Mouse (Mus musculus) ES-E14 (cell line): ENCODE data around the gene AB124611. TPM values are rescaled to one million over a fixed set of nuclear protein-coding genes. Genes with fewer than 3 reads are reported as not detected.

Experiments used
- DNase-seq: peaks from one replicate; pipeline ENCODE4 v3.0.0-alpha.2; 2013; ENCODE audit warnings: low read depth, low spot score
- H3K27ac ChIP-seq: 2 replicates; pipeline ENCODE4 v1.5.1; 2012; ENCODE audit warnings: low read depth, mild to moderate bottlenecking, low read length, moderate library complexity, mixed read lengths; ENCODE audit not compliant: poor library complexity, insufficient read depth, severe bottlenecking
- H3K36me3 ChIP-seq: 2 replicates; pipeline ENCODE4 v1.6.1; 2012; ENCODE audit warnings: mild to moderate bottlenecking, low read length, moderate library complexity, mixed read lengths; ENCODE audit not compliant: control insufficient read depth, poor library complexity, insufficient read depth, severe bottlenecking
- H3K4me1 ChIP-seq, 2 experiments: fragments of 150-350 bp in 1 of 2; sonication (generic) in 1 of 2; 2 replicates each; pipeline ENCODE4 v1.6.1; 2012; ENCODE audit warnings: low read length in 2 of 2, mild to moderate bottlenecking in 1 of 2, mixed read lengths in 1 of 2; ENCODE audit not compliant: control insufficient read depth in 2 of 2, insufficient read depth in 2 of 2, poor library complexity in 1 of 2
- H3K4me3 ChIP-seq, 2 experiments: fragments of 150-350 bp in 1 of 2; sonication (generic) in 1 of 2; 2 replicates each; pipeline ENCODE4 v1.5.1; 2012; ENCODE audit warnings: low read length in 2 of 2, low read depth in 1 of 2, mild to moderate bottlenecking in 1 of 2, mixed read lengths in 1 of 2; ENCODE audit not compliant: insufficient read depth in 1 of 2, poor library complexity in 1 of 2, severe bottlenecking in 1 of 2
- H3K9ac ChIP-seq: 2 replicates; pipeline ENCODE4 v1.6.1; 2012; ENCODE audit warnings: low read depth, mild to moderate bottlenecking, low read length, mixed read lengths; ENCODE audit not compliant: poor library complexity, insufficient read depth, severe bottlenecking
- H3K9me3 ChIP-seq: fragments of 150-350 bp; sonication (generic); 2 replicates; pipeline ENCODE4 v1.6.1; 2012; ENCODE audit warnings: low read depth, mild to moderate bottlenecking, low read length; ENCODE audit not compliant: control insufficient read depth, insufficient read depth
- CHD2 ChIP-seq: IDR thresholded peaks from 2 replicates; pipeline ENCODE4 v1.6.1; 2014; ENCODE audit warnings: mild to moderate bottlenecking, low read depth, low read length, inconsistent platforms
- HCFC1 ChIP-seq: IDR thresholded peaks from 2 replicates; pipeline ENCODE4 v1.6.1; 2012; ENCODE audit warnings: low read length, inconsistent platforms, borderline replicate concordance; ENCODE audit not compliant: insufficient read depth
- MAFK ChIP-seq: IDR thresholded peaks from 2 replicates; pipeline ENCODE4 v1.6.1; 2014; ENCODE audit warnings: mild to moderate bottlenecking, low read depth, low read length, inconsistent platforms; ENCODE audit not compliant: insufficient read depth
- ZC3H11A ChIP-seq: IDR thresholded peaks from 2 replicates; pipeline ENCODE4 v1.6.1; 2012; ENCODE audit warnings: low read depth, mild to moderate bottlenecking, inconsistent platforms, low read length, borderline replicate concordance
- ZNF384 ChIP-seq: IDR thresholded peaks from 2 replicates; pipeline ENCODE4 v1.6.1; 2012; ENCODE audit warnings: low read depth, low read length, inconsistent platforms
- in situ Hi-C, 2 experiments: fragments of 600-800 bp; cut with MboI; formaldehyde crosslinking; loops; one replicate each; pipeline ENCODE4 v1.15.1; 2025; ENCODE audit warnings: low sequenced_read_pairs in 2 of 2, inconsistent platforms in 1 of 2; ENCODE audit not compliant: unreplicated experiment in 2 of 2
- total RNA-seq: library from RNA; depleted of rRNA; stranded (reverse); fragments of 300-350 nt; gene quantifications from 2 replicates; pipeline ENCODE4 v1.2.3, GENCODE M21; 2012; rRNA removed

AB124611 gene
- total RNA-seq, 1 experiment: not detected

- H3K9ac ChIP-seq: no peak overlapping the region
- peaks cover 5% of the 10 kb centered on the region; the same call in 1 of the 2 replicates for H3K36me3 ChIP-seq
- no peak for TF ChIP-seq CHD2
- TF ChIP-seq MAFK: no peak
- TF ChIP-seq ZC3H11A: no peak
- no peak for TF ChIP-seq ZNF384
- no peak for TF ChIP-seq HCFC1
- no peak overlapping the region for H3K4me3 ChIP-seq
- DNase-seq: no peak
- H3K4me1 ChIP-seq: 0 out of 4 replicates have a peak, but pooled peaks cover 0 to 2% of the 10 kb centered on the region in 2 experiments
- in situ Hi-C loops: no loop called here
- no peaks in the 10 kb centered on the region for H3K9me3 ChIP-seq
- H3K27ac ChIP-seq: no peak overlapping the region
These were observed 68.9 kb downstream of the AB124611 start for GRCm38 (mm10) chr9:21594838-21595237.

Other genes starting within 250 kb of the AB124611 start
- gene Kri1, start 238.2 kb upstream of the AB124611 start, total RNA-seq: 81.6 and 108 TPM in 2 replicates
- gene Cdkn2d, start 234.8 kb upstream of the AB124611 start, total RNA-seq: 9.6 and 12.7 TPM in 2 replicates
- 9.8 and 17.1 TPM in 2 replicates for gene Ap1m2, start 213.8 kb upstream of the AB124611 start, total RNA-seq
- 46.0 and 73.1 TPM in 2 replicates for gene Slc44a2, start 205.5 kb upstream of the AB124611 start, total RNA-seq
- 159 and 200 TPM in 2 replicates for gene Ilf3, start 158.3 kb upstream of the AB124611 start, total RNA-seq
- 62.7 and 100 TPM in 2 replicates for gene Qtrt1, start 114.3 kb upstream of the AB124611 start, total RNA-seq
- gene Dnm2, start 101.3 kb upstream of the AB124611 start, total RNA-seq: 56.3 and 69.6 TPM in 2 replicates
- 133 and 191 TPM in 2 replicates for gene Tmed1, start 15.9 kb upstream of the AB124611 start, total RNA-seq
- gene Carm1, start 20.7 kb downstream of the AB124611 start, total RNA-seq: 60.0 and 67.3 TPM in 2 replicates
- 22.6 and 24.7 TPM in 2 replicates for gene Timm29, start 66.5 kb downstream of the AB124611 start, total RNA-seq
- gene Yipf2, start 66.7 kb downstream of the AB124611 start, total RNA-seq: 22.8 and 23.6 TPM in 2 replicates
- 104 and 122 TPM in 2 replicates for gene Smarca4, start 90.0 kb downstream of the AB124611 start, total RNA-seq
- 95.7 and 184 TPM in 2 replicates for gene Ldlr, start 197.3 kb downstream of the AB124611 start, total RNA-seq
- 127 and 169 TPM in 2 replicates for gene Spc24, start 234.1 kb downstream of the AB124611 start, total RNA-seq